Mouse (Mus musculus): ENCODE measurements around the gene Rhox11. TPM values are rescaled to one million over a fixed set of nuclear protein-coding genes. Genes with fewer than 3 reads are reported as not detected.
"Not testable (repeated sequence)": the region's sequence is repeated elsewhere in the genome, so short reads cannot be mapped to it uniquely, and the experiment has no call there.

Gene Rhox11
- not detected in 2 replicates for polyA plus RNA-seq (2015; fragmentation: Nextera tagmentation; extraction: Ambion mirVana)

DNA sequence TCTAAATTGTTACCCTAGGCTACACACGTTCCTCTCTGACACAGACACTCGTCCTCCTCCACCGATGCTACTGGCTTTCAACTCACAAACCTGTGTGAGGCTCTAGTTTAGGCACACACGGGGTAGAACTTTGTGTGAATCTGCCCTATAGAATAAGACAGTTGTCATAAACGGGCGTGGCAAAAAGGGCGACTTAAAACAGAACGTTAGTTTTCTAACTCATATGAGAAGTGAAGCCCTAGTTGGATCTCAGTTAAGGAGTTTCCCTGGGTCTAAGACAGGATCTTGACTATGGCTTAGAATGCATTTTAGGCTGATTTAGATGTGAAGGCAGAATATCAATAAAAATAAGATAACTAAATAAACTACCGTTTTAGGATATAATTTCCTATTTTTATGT, at the start of gene Rhox11:
Rhox11 (minus strand) TSS at position 101 of the 400 bp plus-strand sequence.
- WGBS = 86% methylated on average over 9 of the region's 9 CpGs
- H3K27ac ChIP-seq (ENCODE audit: low read length) = no peak within 1 kb of the TSS

GRCm38 (mm10) chrX:38121478-38121877, 36.5 kb upstream of the Rhox11 start:
- H3K4me1 ChIP-seq (ENCODE audit: control insufficient read depth, insufficient read depth, low read length) = no peaks in the 10 kb centered on the region
- H3K36me3 ChIP-seq (ENCODE audit: control insufficient read depth, insufficient read depth, low read length) = no peaks in the 10 kb centered on the region
- 87% methylated on average over 33 of the region's 34 CpGs for WGBS
- peaks cover 14% of the 10 kb centered on the region; the same call in 1 of the 2 replicates for H3K9me3 ChIP-seq (replicated peaks; ENCODE audit: control insufficient read depth, low read length, poor library complexity, severe bottlenecking)
- no peak overlapping the region for H3K4me3 ChIP-seq (ENCODE audit: low read depth, low read length)
- H3K4me2 ChIP-seq (ENCODE audit: low read length) = no peak overlapping the region
- H3K9ac ChIP-seq (ENCODE audit: low read depth, low read length) = no peak overlapping the region
- no peaks in the 10 kb centered on the region for H3K27me3 ChIP-seq (ENCODE audit: control insufficient read depth, insufficient read depth, low read depth, low read length)
- H3K27ac ChIP-seq (ENCODE audit: low read length) = no peak overlapping the region
- no peak for ATAC-seq

More for the DNA sequence above, at the start of gene Rhox11:
- Histone ChIP-seq H3K9me3 (replicated peaks; ENCODE audit: control insufficient read depth, low read length, poor library complexity, severe bottlenecking) (no peaks in the 10 kb centered on the region), H3K4me2 (ENCODE audit: low read length) (no peak within 1 kb of the TSS), H3K36me3 (ENCODE audit: control insufficient read depth, insufficient read depth, low read length) (no peaks in the 10 kb centered on the region), H3K4me3 (ENCODE audit: low read depth, low read length) (no peak within 1 kb of the TSS), H3K27me3 (ENCODE audit: control insufficient read depth, insufficient read depth, low read depth, low read length) (no peaks in the 10 kb centered on the region), H3K9ac (ENCODE audit: low read depth, low read length) (no peak within 1 kb of the TSS), H3K4me1 (ENCODE audit: control insufficient read depth, insufficient read depth, low read length) (no peaks in the 10 kb centered on the region)
- ATAC-seq = no peak

DNA sequence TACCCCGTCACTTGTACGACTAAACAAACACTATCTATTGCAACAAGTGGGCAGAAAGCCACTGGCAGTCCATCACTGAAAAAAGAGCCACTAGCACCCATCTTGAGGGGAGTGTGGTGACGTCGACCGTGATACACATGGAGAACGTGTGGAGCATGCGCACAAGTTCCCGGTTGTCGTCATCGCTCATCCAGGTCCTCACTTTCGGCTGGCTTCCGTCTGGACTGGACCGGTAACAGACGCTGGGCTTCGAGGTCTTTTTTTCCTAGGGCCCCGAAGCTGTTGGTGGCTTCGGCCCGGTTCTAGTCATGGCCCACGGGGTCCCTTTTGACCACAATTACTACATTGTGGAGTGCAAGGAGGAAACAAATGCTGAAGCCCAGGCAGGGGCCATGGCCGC, 36.0 kb upstream of the Rhox11 start, which contains the start of gene Rhox13:
Rhox13 (plus strand) TSS at position 238 of the 400 bp plus-strand sequence.
- Histone ChIP-seq H3K4me2 (ENCODE audit: low read length) (no peak within 1 kb of the TSS), H3K9me3 (replicated peaks; ENCODE audit: control insufficient read depth, low read length, poor library complexity, severe bottlenecking) (peaks cover 14% of the 10 kb centered on the region; the same call in 1 of the 2 replicates), H3K4me3 (ENCODE audit: low read depth, low read length) (no peak within 1 kb of the TSS), H3K27ac (ENCODE audit: low read length) (no peak within 1 kb of the TSS), H3K9ac (ENCODE audit: low read depth, low read length) (no peak within 1 kb of the TSS), H3K4me1 (ENCODE audit: control insufficient read depth, insufficient read depth, low read length) (no peaks in the 10 kb centered on the region), H3K27me3 (ENCODE audit: control insufficient read depth, insufficient read depth, low read depth, low read length) (no peaks in the 10 kb centered on the region), H3K36me3 (ENCODE audit: control insufficient read depth, insufficient read depth, low read length) (no peaks in the 10 kb centered on the region)
- 98% methylated on average over 20 of the region's 20 CpGs for WGBS
- no peak for ATAC-seq

DNA sequence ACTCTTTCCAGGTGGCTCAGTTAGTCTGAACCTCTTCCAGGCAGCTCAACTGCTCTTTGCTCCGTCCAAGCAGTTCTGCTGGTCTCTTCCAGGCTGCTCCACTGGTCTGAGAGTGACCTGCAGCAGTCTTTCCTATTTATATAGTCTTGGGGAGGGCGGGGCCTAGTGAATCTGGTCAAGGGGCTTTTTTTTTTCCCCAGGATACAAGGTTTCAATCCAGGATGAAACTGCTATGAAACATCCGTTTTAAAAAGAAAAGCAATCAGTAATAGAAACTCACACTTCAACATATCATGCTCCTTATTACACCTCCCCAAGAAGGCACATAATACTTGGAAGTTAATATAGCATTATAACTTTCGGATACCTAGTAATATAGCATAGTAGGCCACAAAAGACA, 25.9 kb upstream of the Rhox11 start, which contains the start of gene Rhox12:
Rhox12 (minus strand) TSS at position 101 of the 400 bp plus-strand sequence.
- H3K27me3 ChIP-seq (ENCODE audit: control insufficient read depth, insufficient read depth, low read depth, low read length) = no peaks in the 10 kb centered on the region
- no peak within 1 kb of the TSS for H3K4me3 ChIP-seq (ENCODE audit: low read depth, low read length)
- ATAC-seq = no peak
- H3K27ac ChIP-seq (ENCODE audit: low read length) = no peak within 1 kb of the TSS
- WGBS = 73% methylated on average over 4 of the region's 4 CpGs
- H3K9me3 ChIP-seq (replicated peaks; ENCODE audit: control insufficient read depth, low read length, poor library complexity, severe bottlenecking) = no peaks in the 10 kb centered on the region
- H3K4me2 ChIP-seq (ENCODE audit: low read length) = no peak within 1 kb of the TSS
- no peaks in the 10 kb centered on the region for H3K4me1 ChIP-seq (ENCODE audit: control insufficient read depth, insufficient read depth, low read length)
- no peaks in the 10 kb centered on the region for H3K36me3 ChIP-seq (ENCODE audit: control insufficient read depth, insufficient read depth, low read length)
- H3K9ac ChIP-seq (ENCODE audit: low read depth, low read length) = no peak within 1 kb of the TSS

DNA sequence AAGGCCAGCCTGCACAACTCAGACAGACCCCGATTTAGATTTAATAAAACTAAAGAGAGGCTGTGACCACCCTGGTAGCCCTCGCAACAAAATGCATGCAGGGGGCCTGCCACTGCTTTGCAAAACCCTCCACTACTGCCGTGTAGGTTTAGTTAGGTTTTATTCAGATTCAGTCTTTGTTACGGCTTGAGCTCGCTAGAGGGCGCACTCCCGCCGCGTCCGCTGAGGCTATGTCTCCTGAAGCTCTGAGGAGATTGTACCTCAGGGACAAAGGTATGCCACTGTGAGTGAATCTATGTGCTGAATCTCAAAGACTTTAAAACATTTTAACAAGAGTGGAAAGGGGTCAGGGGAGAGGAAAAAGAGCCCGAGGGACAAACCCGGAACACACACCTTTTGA, 715 bp downstream of the Rhox11 start:
- no peak overlapping the region for H3K9ac ChIP-seq (ENCODE audit: low read depth, low read length)
- 20% methylated on average over 12 of the region's 12 CpGs for WGBS
- no peaks in the 10 kb centered on the region for H3K9me3 ChIP-seq (replicated peaks; ENCODE audit: control insufficient read depth, low read length, poor library complexity, severe bottlenecking)
- no peaks in the 10 kb centered on the region for H3K4me1 ChIP-seq (ENCODE audit: control insufficient read depth, insufficient read depth, low read length)
- H3K36me3 ChIP-seq (ENCODE audit: control insufficient read depth, insufficient read depth, low read length) = no peaks in the 10 kb centered on the region
- no peak overlapping the region for H3K27ac ChIP-seq (ENCODE audit: low read length)
- H3K4me3 ChIP-seq (ENCODE audit: low read depth, low read length) = no peak overlapping the region
- peak; percentile 48; the same call in 1 of the 2 replicates for ATAC-seq
- no peaks in the 10 kb centered on the region for H3K27me3 ChIP-seq (ENCODE audit: control insufficient read depth, insufficient read depth, low read depth, low read length)
- no peak overlapping the region for H3K4me2 ChIP-seq (ENCODE audit: low read length)

DNA sequence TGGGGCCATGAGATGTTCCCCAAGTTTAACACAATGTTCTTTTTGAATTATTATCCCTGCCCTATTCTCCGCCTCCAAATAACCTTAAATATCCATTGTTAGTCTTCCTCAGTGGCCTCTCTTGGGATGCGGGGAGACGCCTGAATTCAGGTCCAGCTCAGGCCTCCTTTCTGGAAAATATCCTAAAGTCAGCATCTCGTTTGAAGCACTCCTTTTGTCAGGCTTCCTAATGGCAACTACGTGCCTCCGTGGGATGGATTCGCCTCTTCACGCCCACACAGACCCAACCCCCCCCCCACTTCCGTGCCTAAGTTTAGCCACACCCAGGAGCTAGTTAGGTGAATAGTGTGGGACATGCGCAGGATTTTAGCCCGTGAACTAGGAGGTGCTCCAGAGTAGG, 18.8 kb downstream of the Rhox11 start, which contains the start of gene Rhox10:
Rhox10 (plus strand) TSS at position 301 of the 400 bp plus-strand sequence.
- Histone ChIP-seq H3K4me2 (ENCODE audit: low read length) (no peak within 1 kb of the TSS), H3K27ac (ENCODE audit: low read length) (no peak within 1 kb of the TSS), H3K36me3 (ENCODE audit: control insufficient read depth, insufficient read depth, low read length) (no peaks in the 10 kb centered on the region), H3K4me3 (ENCODE audit: low read depth, low read length) (no peak within 1 kb of the TSS), H3K27me3 (ENCODE audit: control insufficient read depth, insufficient read depth, low read depth, low read length) (no peaks in the 10 kb centered on the region), H3K9me3 (replicated peaks; ENCODE audit: control insufficient read depth, low read length, poor library complexity, severe bottlenecking) (no peaks in the 10 kb centered on the region), H3K4me1 (ENCODE audit: control insufficient read depth, insufficient read depth, low read length) (no peaks in the 10 kb centered on the region), H3K9ac (ENCODE audit: low read depth, low read length) (no peak within 1 kb of the TSS)
- 93% methylated on average over 11 of the region's 11 CpGs for WGBS
- ATAC-seq = no peak

- H3K4me3 ChIP-seq (ENCODE audit: low read depth, low read length) = no peak overlapping the region
- no peaks in the 10 kb centered on the region for H3K4me1 ChIP-seq (ENCODE audit: control insufficient read depth, insufficient read depth, low read length)
- no peaks in the 10 kb centered on the region for H3K9me3 ChIP-seq (replicated peaks; ENCODE audit: control insufficient read depth, low read length, poor library complexity, severe bottlenecking)
- WGBS = 0% methylated on average over 1 of the region's 1 CpGs
- no peaks in the 10 kb centered on the region for H3K36me3 ChIP-seq (ENCODE audit: control insufficient read depth, insufficient read depth, low read length)
- H3K9ac ChIP-seq (ENCODE audit: low read depth, low read length) = no peak overlapping the region
- H3K27ac ChIP-seq (ENCODE audit: low read length) = no peak overlapping the region
- no peak overlapping the region for H3K4me2 ChIP-seq (ENCODE audit: low read length)
- no peak for ATAC-seq
- H3K27me3 ChIP-seq (ENCODE audit: control insufficient read depth, insufficient read depth, low read depth, low read length) = no peaks in the 10 kb centered on the region
Measured at GRCm38 (mm10) chrX:38061544-38061943, 23.4 kb downstream of the Rhox11 start.

- H3K9ac ChIP-seq (ENCODE audit: low read depth, low read length); H3K27ac ChIP-seq (ENCODE audit: low read length); H3K9me3 ChIP-seq (replicated peaks; ENCODE audit: control insufficient read depth, low read length, poor library complexity, severe bottlenecking); H3K27me3 ChIP-seq (ENCODE audit: control insufficient read depth, insufficient read depth, low read depth, low read length); H3K4me1 ChIP-seq (ENCODE audit: control insufficient read depth, insufficient read depth, low read length); H3K36me3 ChIP-seq (ENCODE audit: control insufficient read depth, insufficient read depth, low read length); H3K4me3 ChIP-seq (ENCODE audit: low read depth, low read length); ATAC-seq; H3K4me2 ChIP-seq (ENCODE audit: low read length): not testable (repeated sequence)
Measured at GRCm38 (mm10) chrX:38043014-38043413, 41.9 kb downstream of the Rhox11 start, which contains the start of gene Btg1-ps2. Gene Btg1-ps2 (minus strand): TSS chrX:38043114.

DNA sequence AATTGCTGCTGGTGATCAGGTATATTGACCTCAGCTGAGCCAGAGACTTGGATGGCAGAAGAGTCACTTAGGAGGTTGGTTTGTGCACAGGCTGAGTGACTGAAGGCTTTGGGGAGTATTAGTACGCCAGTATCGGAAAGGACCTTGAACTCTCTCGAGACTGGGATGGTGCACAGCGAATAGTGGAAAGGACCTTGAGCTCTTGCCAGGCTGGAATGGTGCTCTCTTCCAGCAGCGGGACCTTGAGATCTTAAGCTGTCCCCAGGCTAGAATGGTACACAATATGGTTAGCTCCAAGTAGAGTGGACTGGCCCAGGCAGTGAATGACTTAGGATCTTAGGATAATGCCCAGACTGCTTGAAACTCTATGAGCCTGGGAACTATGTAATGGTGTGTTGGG, 45.3 kb downstream of the Rhox11 start:
- H3K9me3 ChIP-seq (replicated peaks; ENCODE audit: control insufficient read depth, low read length, poor library complexity, severe bottlenecking) = no peaks in the 10 kb centered on the region
- H3K36me3 ChIP-seq (ENCODE audit: control insufficient read depth, insufficient read depth, low read length) = no peaks in the 10 kb centered on the region
- H3K27me3 ChIP-seq (ENCODE audit: control insufficient read depth, insufficient read depth, low read depth, low read length) = no peaks in the 10 kb centered on the region
- H3K4me1 ChIP-seq (ENCODE audit: control insufficient read depth, insufficient read depth, low read length) = no peaks in the 10 kb centered on the region
- no peak for ATAC-seq
- no peak overlapping the region for H3K27ac ChIP-seq (ENCODE audit: low read length)
- H3K4me2 ChIP-seq (ENCODE audit: low read length) = no peak overlapping the region
- no peak overlapping the region for H3K4me3 ChIP-seq (ENCODE audit: low read depth, low read length)
- WGBS = 94% methylated on average over 5 of the region's 5 CpGs
- no peak overlapping the region for H3K9ac ChIP-seq (ENCODE audit: low read depth, low read length)

All from midbrain, embryonic 16.5 days (tissue).